Mouse (Mus musculus) CD4-positive helper T cell, adult 2 months (primary cell): ENCODE data around the gene Zfp9.
A peak's percentile ranks its signal among the peaks of the same experiment; 100 is the strongest.

ENCODE experiments used
- DNase-seq: peaks from one replicate; pipeline ENCODE4 v3.0.0-alpha.2; 2012; ENCODE audit warnings: low read depth, missing footprints, low spot score

Gene Zfp9

GRCm38 (mm10) chr6:118478957-118479708 is at the start of gene Zfp9:
Gene Zfp9 (minus strand): TSS chr6:118479320.
- DNase-seq, result peak; percentile 33

GRCm38 (mm10) chr6:118520668-118521067 is 41.5 kb upstream of the Zfp9 start:
- no peak for DNase-seq

- no peak for DNase-seq
Measured at GRCm38 (mm10) chr6:118513335-118514012, 34.4 kb upstream of the Zfp9 start.

- no peak for DNase-seq
Measured at GRCm38 (mm10) chr6:118499010-118499409, 19.9 kb upstream of the Zfp9 start.

GRCm38 (mm10) chr6:118482125-118482524 is 3.0 kb upstream of the Zfp9 start:
- no peak for DNase-seq

- no peak for DNase-seq
Measured at GRCm38 (mm10) chr6:118477875-118478785, 990 bp downstream of the Zfp9 start.

- DNase-seq, result no peak
Measured at GRCm38 (mm10) chr6:118462069-118462705, 16.9 kb downstream of the Zfp9 start.

- DNase-seq, result no peak
Measured at GRCm38 (mm10) chr6:118457726-118458125, 21.4 kb downstream of the Zfp9 start.

GRCm38 (mm10) chr6:118455042-118455631 is 24.0 kb downstream of the Zfp9 start, which contains the start of gene Zfp248:
Gene Zfp248 (minus strand): TSS chr6:118455528.
- DNase-seq, result peak; percentile 85

GRCm38 (mm10) chr6:118454452-118454851 is 24.7 kb downstream of the Zfp9 start:
- DNase-seq, result peak; percentile 2

GRCm38 (mm10) chr6:118431502-118431901 is 47.6 kb downstream of the Zfp9 start:
- no peak for DNase-seq

- DNase-seq, result no peak
Measured at GRCm38 (mm10) chr6:118426666-118427065, 52.5 kb downstream of the Zfp9 start.

GRCm38 (mm10) chr6:118419050-118419920 is 59.8 kb downstream of the Zfp9 start, which contains the start of gene Bms1:
Gene Bms1 (minus strand): TSS chr6:118419474.
- DNase-seq, result peak; percentile 97
